Mouse (Mus musculus) cerebellum, postnatal 36 days (tissue): ENCODE results near the gene Wdr90.
A peak's percentile ranks its signal among the peaks of the same experiment; 100 is the strongest.

ENCODE experiments used
- DNase-seq, 2 experiments: peaks; one replicate each; pipeline ENCODE4 v3.0.0; 2021 to 2022; ENCODE audit warnings: mixed read lengths in 2 of 2

The Wdr90 gene

GRCm38 (mm10) chr17:25828712-25829557 is 32.4 kb downstream of the Wdr90 start, which contains the start of gene Jmjd8:
Gene Jmjd8 (plus strand): TSS chr17:25828867.
- DNase-seq: peak; percentile 84 to 86

- no peak for DNase-seq
Observed at GRCm38 (mm10) chr17:25828223-25828594, 33.1 kb downstream of the Wdr90 start.

GRCm38 (mm10) chr17:25827546-25828222 is 33.6 kb downstream of the Wdr90 start:
- DNase-seq: no peak

- DNase-seq: no peak
Observed at GRCm38 (mm10) chr17:25827011-25827410, 34.3 kb downstream of the Wdr90 start.

- DNase-seq: no peak
Observed at GRCm38 (mm10) chr17:25825984-25826570, 35.2 kb downstream of the Wdr90 start.

GRCm38 (mm10) chr17:25825311-25825710 is 36.0 kb downstream of the Wdr90 start:
- no peak for DNase-seq

- DNase-seq: no peak
Observed at GRCm38 (mm10) chr17:25824362-25825142, 36.7 kb downstream of the Wdr90 start.

- peak; percentile 70 to 86 for DNase-seq
Observed at GRCm38 (mm10) chr17:25823452-25823851, 37.8 kb downstream of the Wdr90 start, which contains the start of gene Wdr24. Gene Wdr24 (plus strand): TSS chr17:25823627.

GRCm38 (mm10) chr17:25818851-25819780 is 42.2 kb downstream of the Wdr90 start:
- DNase-seq: no peak

GRCm38 (mm10) chr17:25817662-25818061 is 43.6 kb downstream of the Wdr90 start:
- DNase-seq: no peak

- DNase-seq: peak; percentile 69 to 70
Observed at GRCm38 (mm10) chr17:25813471-25813870, 47.8 kb downstream of the Wdr90 start.

GRCm38 (mm10) chr17:25810890-25811289 is 50.4 kb downstream of the Wdr90 start:
- DNase-seq: peak in 1 of 2 experiments; percentile 10

- peak; percentile 68 to 77 for DNase-seq
Observed at GRCm38 (mm10) chr17:25809606-25810340, 51.5 kb downstream of the Wdr90 start.

- DNase-seq: peak; percentile 94 to 97
Observed at GRCm38 (mm10) chr17:25808789-25809605, 52.3 kb downstream of the Wdr90 start, which contains the start of gene Fbxl16. Gene Fbxl16 (plus strand): TSS chr17:25809085.

GRCm38 (mm10) chr17:25808028-25808427 is 53.3 kb downstream of the Wdr90 start:
- DNase-seq: peak in 1 of 2 experiments; percentile 10

GRCm38 (mm10) chr17:25807452-25807851 is 53.8 kb downstream of the Wdr90 start:
- DNase-seq: peak in 1 of 2 experiments; percentile 9

- DNase-seq: peak in 1 of 2 experiments; percentile 1
Observed at GRCm38 (mm10) chr17:25806507-25806906, 54.8 kb downstream of the Wdr90 start.

GRCm38 (mm10) chr17:25802825-25803517 is 58.3 kb downstream of the Wdr90 start:
- peak in 1 of 2 experiments; percentile 36 for DNase-seq

GRCm38 (mm10) chr17:25801029-25801428 is 60.3 kb downstream of the Wdr90 start:
- peak; percentile 64 to 77 for DNase-seq
